Mouse (Mus musculus) heart, embryonic 12.5 days (tissue): ENCODE results near the gene Olfr1381. TPM values are rescaled to one million over a fixed set of nuclear protein-coding genes. Genes with fewer than 3 reads are reported as not detected.

Experiments
- polyA plus RNA-seq: library from polyadenylated mRNA; unstranded; fragments of >200 nt; fragmentation: Nextera tagmentation; extraction: Ambion mirVana; gene quantifications from 2 replicates; pipeline ENCODE4 v1.2.1, GENCODE M21; 2016

Olfr1381 gene
- polyA plus RNA-seq, 1 experiment from 2014 or later = not detected

Other genes starting within 250 kb of the Olfr1381 start
- not detected in 2 replicates for gene Olfr10, start 238.7 kb upstream of the Olfr1381 start, polyA plus RNA-seq
- gene Olfr1391, start 220.7 kb upstream of the Olfr1381 start, polyA plus RNA-seq = not detected in 2 replicates
- not detected in 2 replicates for gene Olfr1390, start 208.3 kb upstream of the Olfr1381 start, polyA plus RNA-seq
- not detected in 2 replicates for gene Olfr1389, start 120.4 kb upstream of the Olfr1381 start, polyA plus RNA-seq
- not detected in 2 replicates for gene Olfr1388, start 106.8 kb upstream of the Olfr1381 start, polyA plus RNA-seq
- not detected in 2 replicates for gene Olfr1387, start 88.1 kb upstream of the Olfr1381 start, polyA plus RNA-seq
- gene Olfr1386, start 78.4 kb upstream of the Olfr1381 start, polyA plus RNA-seq = not detected in 2 replicates
- gene Olfr1385, start 54.4 kb upstream of the Olfr1381 start, polyA plus RNA-seq = not detected in 2 replicates
- gene Olfr1384, start 36.7 kb upstream of the Olfr1381 start, polyA plus RNA-seq = not detected in 2 replicates
- not detected in 2 replicates for gene Olfr1383, start 23.8 kb upstream of the Olfr1381 start, polyA plus RNA-seq
- not detected in 2 replicates for gene Olfr1382, start 15.2 kb upstream of the Olfr1381 start, polyA plus RNA-seq
- gene Olfr1380, start 13.4 kb downstream of the Olfr1381 start, polyA plus RNA-seq = not detected in 2 replicates
- 8.3 and 8.6 TPM in 2 replicates for gene Flt4, start 65.8 kb downstream of the Olfr1381 start, polyA plus RNA-seq
- gene Scgb3a1, start 120.2 kb downstream of the Olfr1381 start, polyA plus RNA-seq = 0.40 TPM in 1 of 2 replicates, not detected in the other
- gene Cnot6, start 169.3 kb downstream of the Olfr1381 start, polyA plus RNA-seq = 61.5 and 65.9 TPM in 2 replicates